Mouse (Mus musculus) hindbrain, postnatal 0 days (tissue): ENCODE data around the gene Trmu. TPM values are rescaled to one million over a fixed set of nuclear protein-coding genes. Genes with fewer than 3 reads are reported as not detected.
A peak's percentile ranks its signal among the peaks of the same experiment; 100 is the strongest.

Source experiments
- ATAC-seq: fragments of 200-750 bp; cut with Nextera tagmentation; 2 replicates; pipeline ENCODE4 v1.8.0; 2017; ENCODE audit warnings: mild to moderate bottlenecking, moderate TSS enrichment, moderate library complexity
- DNase-seq: peaks from one replicate; pipeline ENCODE4 v3.0.0-alpha.2; 2015; ENCODE audit warnings: low spot score
- H3K27ac ChIP-seq: fragments of 300-500 bp; sonication (generic); 2 replicates; pipeline ENCODE4 v1.5.1; 2014; ENCODE audit warnings: mild to moderate bottlenecking
- H3K27me3 ChIP-seq: fragments of 300-500 bp; sonication (generic); 2 replicates; pipeline ENCODE4 v1.6.1; 2014; ENCODE audit warnings: low read length, mixed read lengths; ENCODE audit not compliant: insufficient read depth
- H3K36me3 ChIP-seq: fragments of 300-500 bp; sonication (generic); 2 replicates; pipeline ENCODE4 v1.6.1; 2014; ENCODE audit warnings: low read length, mixed read lengths; ENCODE audit not compliant: insufficient read depth
- H3K4me1 ChIP-seq: fragments of 300-500 bp; sonication (generic); 2 replicates; pipeline ENCODE4 v1.6.1; 2014; ENCODE audit warnings: antibody characterized with exemption, low read length, mixed read lengths; ENCODE audit not compliant: insufficient read depth
- H3K4me2 ChIP-seq: fragments of 300-500 bp; sonication (generic); 2 replicates; pipeline ENCODE4 v1.6.1; 2014; ENCODE audit warnings: low read depth, mild to moderate bottlenecking, low read length, moderate library complexity, mixed read lengths
- H3K4me3 ChIP-seq: fragments of 300-500 bp; sonication (generic); 2 replicates; pipeline ENCODE4 v1.5.1; 2014; ENCODE audit warnings: low read length
- H3K9ac ChIP-seq: fragments of 300-500 bp; sonication (generic); replicated peaks from 2 replicates; pipeline ENCODE4 v1.6.1; 2014; ENCODE audit warnings: mild to moderate bottlenecking, low read length, moderate library complexity, mixed read lengths
- H3K9me3 ChIP-seq: fragments of 300-500 bp; sonication (generic); 2 replicates; pipeline ENCODE4 v1.6.1; 2016; ENCODE audit warnings: low read length, mixed read lengths
- CTCF ChIP-seq: IDR thresholded peaks from 2 replicates; pipeline ENCODE4 v1.5.1; 2016; ENCODE audit warnings: antibody characterized with exemption, control low read depth, low read depth
- WGBS: fragments of 180-500 bp; shearing (Covaris S2); extraction: QIAGEN DNeasy Blood & Tissue Kit; methylation state at CpG from one replicate; pipeline ENCODE4 v1.1.7; 2014; 5-methylcytosine and 5-hydroxymethylcytosine counted together
- polyA plus RNA-seq: library from polyadenylated mRNA; unstranded; fragments of >200 nt; fragmentation: Nextera tagmentation; extraction: Ambion mirVana; gene quantifications from 2 replicates; pipeline ENCODE4 v1.2.1, GENCODE M21; 2015
- total RNA-seq: library from RNA; depleted of rRNA; stranded (reverse); fragments of >200 nt; gene quantifications from 2 replicates; pipeline ENCODE4 v1.2.3, GENCODE M21; 2014; rRNA removed

Trmu gene
- total and polyA plus RNA-seq, 2 experiments from 2014 or later = 30.4 to 35.1 TPM

GRCm38 (mm10) chr15:85919892-85920248 lies 40.8 kb downstream of the Trmu start:
- peak; percentile 39 for ATAC-seq
- Histone ChIP-seq H3K4me1 (0 out of 2 replicates have a peak, but pooled peaks cover 4% of the 10 kb centered on the region), H3K9me3 (no peaks in the 10 kb centered on the region), H3K4me3 (no peak overlapping the region), H3K27me3 (no peaks in the 10 kb centered on the region), H3K4me2 (no peak overlapping the region), H3K27ac (no peak overlapping the region), H3K9ac (no peak overlapping the region), H3K36me3 (no peaks in the 10 kb centered on the region)
- 41% methylated on average over 8 of the region's 8 CpGs for WGBS
- DNase-seq = no peak
- TF ChIP-seq CTCF = no peak

- WGBS = 90% methylated on average over 11 of the region's 11 CpGs
- TF ChIP-seq CTCF = no peak
Measured at GRCm38 (mm10) chr15:85921855-85922254, 42.7 kb downstream of the Trmu start.

GRCm38 (mm10) chr15:85928161-85928560 lies 49.0 kb downstream of the Trmu start:
- H3K9ac ChIP-seq = no peak overlapping the region
- no peak overlapping the region for H3K27ac ChIP-seq
- H3K4me3 ChIP-seq = no peak overlapping the region
- ATAC-seq (no peak), DNase-seq (no peak)
- 72% methylated on average over 12 of the region's 12 CpGs for WGBS
- H3K36me3 ChIP-seq = no peaks in the 10 kb centered on the region
- no peaks in the 10 kb centered on the region for H3K27me3 ChIP-seq
- H3K9me3 ChIP-seq = no peaks in the 10 kb centered on the region
- H3K4me2 ChIP-seq = no peak overlapping the region
- no peaks in the 10 kb centered on the region for H3K4me1 ChIP-seq
- TF ChIP-seq CTCF = no peak

More at GRCm38 (mm10) chr15:85921855-85922254, 42.7 kb downstream of the Trmu start:
- ATAC-seq (no peak), DNase-seq (no peak)
- H3K27me3 ChIP-seq = no peaks in the 10 kb centered on the region
- no peak overlapping the region for H3K27ac ChIP-seq
- no peak overlapping the region for H3K9ac ChIP-seq
- 0 out of 2 replicates have a peak, but pooled peaks cover 4% of the 10 kb centered on the region for H3K4me1 ChIP-seq
- H3K9me3 ChIP-seq = no peaks in the 10 kb centered on the region
- H3K4me3 ChIP-seq = no peak overlapping the region
- no peak overlapping the region for H3K4me2 ChIP-seq
- no peaks in the 10 kb centered on the region for H3K36me3 ChIP-seq

GRCm38 (mm10) chr15:85935627-85936049 lies 56.5 kb downstream of the Trmu start:
- WGBS = 46% methylated on average over 5 of the region's 5 CpGs

More at GRCm38 (mm10) chr15:85935627-85936049, 56.5 kb downstream of the Trmu start:
- H3K27me3 ChIP-seq = no peaks in the 10 kb centered on the region
- no peaks in the 10 kb centered on the region for H3K9me3 ChIP-seq
- H3K4me1 ChIP-seq = no peaks in the 10 kb centered on the region
- H3K27ac ChIP-seq = no peak overlapping the region
- TF ChIP-seq CTCF = no peak
- no peak overlapping the region for H3K4me2 ChIP-seq
- H3K9ac ChIP-seq = no peak overlapping the region
- DNase-seq (no peak), ATAC-seq (no peak)
- H3K36me3 ChIP-seq = no peaks in the 10 kb centered on the region
- H3K4me3 ChIP-seq = no peak overlapping the region

Other genes starting within 250 kb of the Trmu start
- 1.2 and 6.6 TPM in 2 replicates for gene Ppara, start 144.3 kb upstream of the Trmu start, total RNA-seq
- gene Ppara, start 144.3 kb upstream of the Trmu start, polyA plus RNA-seq = 1.9 and 2.7 TPM in 2 replicates
- 21.0 and 32.6 TPM in 2 replicates for gene Cdpf1, start 67.6 kb upstream of the Trmu start, total RNA-seq
- gene Cdpf1, start 67.6 kb upstream of the Trmu start, polyA plus RNA-seq = 22.9 and 25.0 TPM in 2 replicates
- 0.26 and 1.0 TPM in 2 replicates for gene Pkdrej, start 57.6 kb upstream of the Trmu start, total RNA-seq
- 0.06 and 0.13 TPM in 2 replicates for gene Pkdrej, start 57.6 kb upstream of the Trmu start, polyA plus RNA-seq
- 4.7 and 5.4 TPM in 2 replicates for gene Ttc38, start 47.0 kb upstream of the Trmu start, total RNA-seq
- gene Ttc38, start 47.0 kb upstream of the Trmu start, polyA plus RNA-seq = 2.0 and 3.1 TPM in 2 replicates
- gene Gtse1, start 19.6 kb upstream of the Trmu start, total RNA-seq = 10.4 and 10.5 TPM in 2 replicates
- 4.9 and 5.4 TPM in 2 replicates for gene Gtse1, start 19.6 kb upstream of the Trmu start, polyA plus RNA-seq
- gene Celsr1, start 154.5 kb downstream of the Trmu start, total RNA-seq = 16.4 and 19.4 TPM in 2 replicates
- 0.98 and 0.99 TPM in 2 replicates for gene Celsr1, start 154.5 kb downstream of the Trmu start, polyA plus RNA-seq
- 36.2 and 40.9 TPM in 2 replicates for gene Gramd4, start 178.4 kb downstream of the Trmu start, total RNA-seq
- gene Gramd4, start 178.4 kb downstream of the Trmu start, polyA plus RNA-seq = 18.6 and 19.0 TPM in 2 replicates